Mouse (Mus musculus): ENCODE data around the gene Ppp1r13b.
"Not testable (repeated sequence)": the region's sequence is repeated elsewhere in the genome, so short reads cannot be mapped to it uniquely, and the experiment has no call there.

The Ppp1r13b gene
- long read RNA-seq, experiment 1, full-length matches to known transcripts: 2 of 3 reads
- long read RNA-seq, experiment 1, partial matches to known transcripts: 1 of 3 reads
- long read RNA-seq, experiment 1, other reads (novel, unspliced or antisense): 0 of 3 reads
- long read RNA-seq, experiment 2, partial matches to known transcripts: 13 of 13 reads
- long read RNA-seq, experiment 2, other reads (novel, unspliced or antisense): 0 of 13 reads

DNA sequence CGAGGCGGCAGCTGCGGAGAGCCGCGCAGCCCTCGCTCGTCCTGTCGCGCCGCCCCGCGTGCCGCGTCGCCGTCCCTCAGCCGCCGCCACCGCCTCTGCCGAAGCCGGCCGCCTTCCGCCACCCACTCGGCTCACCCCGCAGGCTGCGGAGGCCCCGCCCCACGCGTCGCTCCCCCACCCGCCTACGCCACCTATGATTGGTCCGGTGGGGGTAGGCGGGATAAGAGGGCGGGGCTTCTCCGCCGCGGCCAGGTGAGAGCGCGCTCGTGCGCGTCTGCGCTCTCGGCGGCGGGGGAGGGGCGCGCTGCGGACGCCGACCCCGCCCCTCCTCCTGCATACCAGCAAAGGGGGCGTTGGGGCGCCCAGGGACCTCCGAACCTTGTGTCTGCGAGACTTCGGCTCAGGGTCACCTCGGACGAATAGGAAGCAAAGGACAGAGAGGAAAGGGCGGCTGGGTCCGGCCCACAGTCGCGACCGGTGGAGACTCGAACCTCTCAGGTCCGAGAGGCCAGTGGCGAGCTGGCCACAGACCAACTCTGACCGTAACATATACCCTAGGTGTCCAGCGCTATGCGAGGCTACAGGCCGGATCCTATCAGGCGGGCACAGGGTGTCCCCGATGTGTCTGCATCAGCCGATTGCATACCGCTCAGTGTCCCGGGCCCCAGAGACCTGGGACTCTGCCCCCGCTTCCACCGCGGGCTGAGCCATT lies at the start of gene Ppp1r13b:
Gene Ppp1r13b, minus strand, starts transcription at position 141 of the 712 bp plus-strand sequence.
- intact Hi-C loops (cut with DNase I): no loop called here

DNA sequence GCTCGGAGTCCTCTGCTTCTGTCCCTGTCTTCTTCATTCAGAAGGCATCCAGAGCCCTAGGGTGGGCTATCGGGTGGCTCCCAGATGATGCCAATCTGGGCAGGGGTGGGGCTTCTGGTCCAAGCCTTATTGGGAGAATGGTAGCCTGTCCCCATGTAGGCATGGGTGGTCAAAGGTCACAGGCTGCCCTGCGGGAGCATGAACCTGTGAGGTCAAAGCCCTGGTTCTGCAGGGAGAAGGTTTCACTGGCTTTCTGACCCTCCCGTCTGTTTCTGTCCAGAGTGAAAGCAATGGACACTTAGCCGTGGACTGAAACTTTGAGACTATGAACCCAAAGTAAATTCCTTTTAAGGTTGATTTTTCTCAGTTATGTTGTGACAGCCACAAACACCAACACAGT lies 48.3 kb upstream of the Ppp1r13b start:
- intact Hi-C loops (cut with DNase I): no loop called here

DNA sequence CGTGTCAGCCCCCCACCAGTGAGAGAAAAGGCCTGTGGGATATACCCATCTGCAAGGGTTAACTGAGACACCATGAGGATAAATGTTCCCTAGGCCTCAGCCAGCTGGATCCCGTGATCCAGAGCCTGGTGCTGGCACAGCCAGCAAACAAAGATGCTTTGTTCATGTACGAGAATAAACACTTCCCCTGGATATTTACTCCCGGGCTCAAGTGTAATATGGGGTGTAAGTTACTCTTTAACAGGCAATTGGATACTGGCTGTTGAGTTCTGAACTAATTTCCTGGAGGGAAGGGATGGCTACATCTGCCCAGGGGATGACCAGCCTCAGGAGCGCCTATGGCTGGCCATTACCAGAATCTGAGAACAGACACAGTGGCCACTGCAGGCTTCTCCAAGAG lies 43.8 kb upstream of the Ppp1r13b start:
- intact Hi-C loops (cut with DNase I): no loop called here

DNA sequence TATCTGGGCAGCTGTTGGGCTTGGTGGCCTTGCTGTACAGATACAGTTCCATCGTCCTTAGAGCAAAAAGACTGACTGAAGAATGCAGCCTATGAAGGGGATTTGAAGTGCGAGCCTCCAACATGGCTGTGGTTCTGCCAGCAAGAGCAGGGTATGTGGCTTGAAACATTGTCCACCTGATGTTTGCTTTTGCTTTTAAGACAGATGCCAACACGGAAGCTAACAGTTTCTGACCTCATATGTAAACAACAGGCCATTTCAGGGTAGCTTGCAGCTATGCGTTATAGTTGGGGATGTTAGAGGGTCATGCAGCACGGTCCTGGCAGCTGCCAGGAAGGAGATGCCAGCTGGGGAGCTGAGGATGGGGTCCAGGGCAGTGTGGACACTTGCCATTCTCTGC lies 42.6 kb upstream of the Ppp1r13b start:
- intact Hi-C loops (cut with DNase I): no loop called here

DNA sequence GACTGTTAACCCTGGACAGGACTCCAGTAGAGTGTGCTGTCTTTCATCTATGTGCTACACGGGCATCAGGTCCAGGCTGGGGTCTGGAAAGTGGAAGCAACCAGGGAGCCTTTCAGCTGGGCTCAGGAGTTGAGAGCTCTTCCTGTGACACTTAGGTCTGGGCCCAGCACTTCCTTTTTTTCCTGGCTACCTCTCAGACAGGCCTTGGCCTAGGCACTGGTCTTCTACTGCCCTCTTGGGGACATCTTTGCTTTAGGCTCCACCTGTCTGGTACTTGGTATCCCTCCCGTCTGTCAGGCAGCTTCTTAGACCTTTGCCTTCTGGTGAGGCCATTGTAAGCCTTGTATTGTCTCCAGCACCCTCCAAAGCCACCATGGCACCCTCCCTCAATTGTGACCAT lies 38.8 kb upstream of the Ppp1r13b start:
- intact Hi-C loops (cut with DNase I): loop anchor here (2.0 to 5.0 kb wide), 2 partner anchors 70 to 279 kb away; no protein-coding TSS in a partner anchor

DNA sequence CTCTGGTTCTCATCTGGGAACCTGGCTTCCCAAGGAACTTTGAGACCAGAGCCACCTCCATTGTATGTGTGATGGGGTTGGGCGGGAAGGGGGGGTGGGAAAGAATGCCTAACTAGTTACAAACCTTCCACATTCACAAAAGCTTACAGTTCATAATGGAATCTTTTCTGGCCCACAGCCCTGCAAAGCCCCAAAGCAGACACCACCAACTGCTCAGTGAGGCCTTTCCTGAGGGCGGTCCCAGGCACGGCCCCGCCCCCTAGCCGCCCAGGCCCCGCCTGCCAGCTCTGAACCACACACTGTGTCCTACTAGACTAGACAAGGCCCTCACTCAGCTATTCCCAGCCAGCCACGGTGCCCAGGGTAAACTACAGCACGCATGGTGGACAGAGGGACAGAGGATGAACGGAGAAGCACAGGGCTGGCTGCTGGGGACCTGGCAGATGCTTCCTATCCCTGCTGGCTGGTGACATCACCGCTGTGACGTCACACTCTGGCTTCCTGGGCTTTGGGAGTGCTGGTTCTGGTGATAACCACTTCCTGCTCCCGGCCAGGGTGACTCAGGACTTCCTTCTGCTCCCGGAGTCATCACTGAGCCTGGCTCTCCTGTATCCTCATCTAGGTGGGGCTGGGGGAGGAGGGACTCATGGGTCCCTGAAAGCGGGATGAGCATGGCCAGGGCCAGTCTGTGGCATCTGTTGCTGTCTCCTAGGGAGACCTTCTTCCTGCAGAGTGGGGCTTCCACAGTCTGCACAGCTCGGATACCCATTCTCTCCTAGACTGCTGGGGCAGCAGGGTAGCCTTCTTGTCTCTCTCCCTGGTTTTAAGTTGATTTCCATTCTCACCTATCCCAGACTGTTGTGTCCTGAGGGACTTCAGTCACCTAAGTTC lies 38.1 kb upstream of the Ppp1r13b start:
- intact Hi-C loops (cut with DNase I): loop anchor here (2.0 to 5.0 kb wide), 2 partner anchors 69 to 279 kb away; no protein-coding TSS in a partner anchor

DNA sequence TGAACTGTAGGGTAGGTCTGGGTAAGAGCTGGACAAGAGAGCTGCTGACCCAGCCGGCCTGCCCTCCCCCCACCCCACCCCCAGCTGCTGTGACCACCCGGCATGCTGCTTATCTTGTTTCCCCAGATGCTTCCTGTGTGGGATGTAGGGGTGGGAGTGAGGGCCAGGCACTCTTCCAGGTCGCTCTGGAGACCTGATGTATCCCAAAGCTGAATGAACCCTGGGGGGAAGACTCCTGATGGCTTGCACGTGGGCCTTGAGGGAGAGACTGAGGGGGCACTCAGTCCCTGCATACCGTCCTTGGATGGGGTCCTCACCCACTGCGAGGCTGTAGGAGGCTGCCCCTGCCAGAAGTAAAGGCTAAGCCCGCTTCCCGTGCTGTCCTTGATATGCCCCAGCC lies 37.2 kb upstream of the Ppp1r13b start:
- intact Hi-C loops (cut with DNase I): loop anchor here (5.0 kb wide), 1 partner anchor 278 kb away; no protein-coding TSS in a partner anchor

DNA sequence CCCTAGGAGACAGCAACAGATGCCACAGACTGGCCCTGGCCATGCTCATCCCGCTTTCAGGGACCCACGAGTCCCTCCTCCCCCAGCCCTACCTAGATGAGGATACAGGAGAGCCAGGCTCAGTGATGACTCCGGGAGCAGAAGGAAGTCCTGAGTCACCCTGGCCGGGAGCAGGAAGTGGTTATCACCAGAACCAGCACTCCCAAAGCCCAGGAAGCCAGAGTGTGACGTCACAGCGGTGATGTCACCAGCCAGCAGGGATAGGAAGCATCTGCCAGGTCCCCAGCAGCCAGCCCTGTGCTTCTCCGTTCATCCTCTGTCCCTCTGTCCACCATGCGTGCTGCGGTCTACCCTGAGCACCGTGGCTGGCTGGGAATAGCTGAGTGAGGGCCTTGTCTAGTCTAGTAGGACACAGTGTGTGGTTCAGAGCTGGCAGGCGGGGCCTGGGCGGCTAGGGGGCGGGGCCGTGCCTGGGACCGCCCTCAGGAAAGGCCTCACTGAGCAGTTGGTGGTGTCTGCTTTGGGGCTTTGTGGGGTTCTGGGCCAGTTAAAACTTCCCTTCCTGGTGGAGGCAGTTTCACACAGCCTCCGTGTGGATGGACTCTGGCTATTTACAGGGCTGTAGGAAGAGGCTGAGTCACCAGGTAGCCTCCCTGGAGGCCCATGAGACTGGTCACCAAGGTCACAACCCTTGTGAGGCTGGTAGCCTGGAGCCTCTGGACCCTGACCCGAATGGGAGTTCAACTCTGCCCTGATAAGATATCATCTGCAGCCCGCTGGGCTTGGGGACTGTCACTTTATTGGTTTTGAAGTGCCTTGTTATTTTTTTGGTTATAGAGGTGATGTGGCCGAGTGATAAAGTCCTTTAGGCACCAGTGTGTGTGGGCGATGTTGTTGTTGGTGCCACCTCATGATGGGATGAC lies 36.4 kb upstream of the Ppp1r13b start:
- intact Hi-C loops (cut with DNase I): not testable (repeated sequence)

DNA sequence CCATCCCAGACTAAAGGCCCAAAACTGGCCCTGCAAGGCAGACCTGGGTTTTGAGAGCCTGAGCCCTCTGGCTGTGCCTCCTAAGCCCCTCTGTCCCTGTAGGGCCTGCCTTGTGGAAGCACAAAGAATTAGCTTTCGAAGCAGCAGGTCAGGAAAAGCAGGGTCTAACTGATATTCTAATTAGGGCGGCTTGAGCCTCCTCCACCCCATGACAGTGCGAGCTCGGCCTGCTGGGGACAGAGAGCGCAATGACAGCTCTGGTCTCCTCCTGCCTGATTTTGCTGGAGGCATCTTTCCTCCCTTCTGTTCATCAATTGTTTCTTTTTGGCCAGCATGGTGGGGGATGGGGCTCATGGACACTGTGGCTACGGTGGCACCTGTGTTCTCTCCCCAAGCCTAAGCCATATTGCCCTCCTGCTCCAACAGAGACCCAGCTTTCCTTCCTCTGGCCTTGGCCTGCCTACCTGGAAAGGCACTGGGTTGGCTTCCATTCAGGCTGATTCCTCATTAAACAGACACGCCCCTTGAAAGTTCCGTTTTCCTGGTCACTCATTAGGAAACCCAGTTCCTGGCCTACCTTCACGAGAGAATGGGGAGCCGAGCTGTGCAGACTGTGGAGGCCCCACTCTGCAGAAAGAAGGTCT lies 35.6 kb upstream of the Ppp1r13b start:
- intact Hi-C loops (cut with DNase I): no loop called here

DNA sequence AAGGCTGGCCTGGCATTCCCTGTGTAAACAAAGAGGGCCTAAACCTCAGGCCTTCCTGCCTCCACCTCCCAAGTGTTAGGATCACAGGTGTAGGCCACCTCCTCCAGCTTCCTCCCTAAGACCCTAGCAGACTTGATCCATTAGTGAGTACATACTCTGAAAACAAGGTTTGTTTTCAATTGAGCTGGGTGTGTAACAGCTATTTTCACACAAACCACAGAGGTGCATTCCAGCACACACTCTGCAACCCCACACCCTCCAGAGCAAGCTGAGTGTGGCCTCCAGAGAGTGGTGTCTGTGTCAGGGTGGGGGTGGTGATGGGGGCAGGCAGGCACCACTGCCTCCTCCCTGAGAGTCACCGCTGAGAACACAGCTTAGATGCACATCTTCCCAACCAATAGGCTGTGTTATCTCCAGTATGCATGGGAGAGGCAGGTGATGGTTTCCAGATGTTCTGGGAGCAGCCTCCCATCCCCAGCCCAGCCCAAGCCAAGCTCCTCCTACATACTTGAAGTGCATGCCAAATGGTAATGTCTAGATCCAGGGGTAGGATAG lies 30.8 kb upstream of the Ppp1r13b start:
- intact Hi-C loops (cut with DNase I): no loop called here

DNA sequence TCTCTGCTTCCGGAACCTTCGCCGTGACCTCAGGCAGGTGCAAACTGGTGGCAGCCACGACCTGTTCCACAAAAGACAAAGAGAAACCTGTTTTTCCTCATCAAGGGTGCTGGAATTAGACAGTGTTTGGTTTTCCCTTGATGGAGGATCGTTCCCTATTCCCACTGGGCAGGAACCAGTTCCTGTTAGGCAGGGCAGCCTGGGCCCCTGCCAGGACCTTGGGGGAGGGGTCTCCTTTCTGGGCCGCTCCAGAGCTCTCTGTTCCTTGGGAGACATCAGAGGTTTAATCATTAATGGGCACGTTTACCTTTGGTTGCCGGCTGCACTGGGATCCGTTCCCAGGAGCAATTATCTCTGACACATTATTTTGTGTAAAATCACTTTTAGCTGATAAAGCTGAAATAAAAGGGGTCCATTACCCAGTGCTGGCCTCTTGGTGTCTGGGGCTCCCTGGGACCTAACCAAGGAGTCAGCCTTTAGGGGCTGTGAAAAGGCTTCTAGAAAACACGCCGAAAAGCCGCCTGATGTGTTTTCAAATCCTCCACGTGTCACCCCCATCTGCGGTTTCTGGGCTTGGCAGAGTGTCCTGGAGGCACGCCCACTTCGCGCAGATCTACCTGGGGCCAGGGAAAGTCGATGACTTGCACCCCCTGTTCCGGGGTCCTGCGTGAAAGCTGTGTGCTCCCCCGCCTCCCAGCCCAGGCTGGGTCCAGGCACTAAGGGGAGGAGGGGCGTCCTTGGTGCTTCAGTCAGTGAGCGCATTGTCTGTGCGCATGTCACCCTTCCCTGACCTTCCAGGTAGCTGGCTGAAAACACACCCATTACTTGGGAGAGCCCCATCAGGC lies 29.0 kb upstream of the Ppp1r13b start:
- intact Hi-C loops (cut with DNase I): no loop called here

DNA sequence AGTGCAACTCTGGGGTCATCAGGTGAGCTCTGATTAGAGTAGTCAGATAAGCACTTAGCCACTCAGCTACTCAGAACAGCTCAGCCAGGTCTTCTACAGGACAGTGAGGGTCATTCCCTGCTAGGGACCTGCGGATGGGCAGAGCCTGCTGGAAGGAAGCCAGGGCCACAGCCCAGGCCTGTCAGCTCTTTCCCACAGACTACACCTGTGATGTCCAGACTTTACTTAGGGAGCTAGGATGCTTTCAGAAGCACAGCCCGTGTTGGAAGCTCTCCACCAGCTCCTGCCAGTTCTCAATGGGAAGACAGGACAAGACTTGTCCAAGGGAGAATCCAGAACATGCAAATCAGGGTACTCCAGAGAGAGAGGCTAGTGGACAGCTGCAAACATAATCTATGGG lies 26.1 kb upstream of the Ppp1r13b start:
- intact Hi-C loops (cut with DNase I): no loop called here

DNA sequence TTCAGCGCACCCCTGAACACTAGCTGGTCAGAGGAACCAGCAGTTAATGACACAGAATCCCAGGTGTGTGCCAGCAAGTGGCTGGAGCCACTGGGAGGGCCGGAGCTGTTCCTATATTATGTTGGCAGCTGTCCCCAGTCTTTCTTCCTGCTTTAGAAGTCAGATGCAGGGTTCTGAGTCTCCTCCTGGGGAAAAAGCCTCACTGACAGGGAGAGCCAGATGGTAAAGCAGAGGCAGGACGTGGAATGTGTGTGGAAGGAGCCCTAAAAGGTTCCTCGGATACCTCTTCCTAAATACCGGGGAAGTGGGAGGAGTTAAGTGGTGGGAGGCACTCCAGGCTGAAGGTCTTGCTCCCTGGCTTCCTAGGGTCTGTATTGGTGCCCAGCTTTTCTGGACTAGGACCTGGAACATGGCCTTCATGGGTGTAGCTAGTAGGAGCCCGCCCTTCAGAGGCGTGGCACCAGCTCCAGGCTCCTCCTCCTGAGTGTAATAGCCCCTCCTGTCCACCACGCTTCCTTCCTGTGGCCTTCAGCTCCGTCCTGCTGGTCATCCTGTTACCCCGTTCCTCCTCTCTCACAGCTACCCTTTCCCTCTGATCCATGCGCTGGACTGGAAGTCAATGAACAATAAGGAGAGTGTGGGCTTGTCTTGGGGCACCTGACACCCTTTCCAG lies 25.3 kb upstream of the Ppp1r13b start:
- intact Hi-C loops (cut with DNase I): no loop called here

DNA sequence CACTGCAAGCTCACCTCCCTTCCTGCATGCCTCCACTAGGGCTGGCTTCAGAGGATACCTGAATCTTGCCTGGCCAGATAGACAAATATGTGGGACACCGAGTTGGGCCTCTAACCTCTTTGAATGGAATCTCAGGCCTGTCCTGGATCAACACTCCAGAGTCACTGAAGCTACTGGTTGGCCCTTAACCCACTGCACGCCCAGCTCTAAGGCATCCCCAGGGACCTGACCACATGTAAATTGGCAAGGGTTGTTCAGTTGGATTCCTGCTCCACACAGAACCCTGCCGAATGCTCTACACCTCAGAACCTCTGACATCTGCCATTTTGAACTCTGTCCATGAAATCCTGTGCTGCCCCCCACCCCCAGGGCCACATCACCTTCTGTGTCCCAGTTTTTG lies 24.6 kb upstream of the Ppp1r13b start:
- intact Hi-C loops (cut with DNase I): no loop called here

DNA sequence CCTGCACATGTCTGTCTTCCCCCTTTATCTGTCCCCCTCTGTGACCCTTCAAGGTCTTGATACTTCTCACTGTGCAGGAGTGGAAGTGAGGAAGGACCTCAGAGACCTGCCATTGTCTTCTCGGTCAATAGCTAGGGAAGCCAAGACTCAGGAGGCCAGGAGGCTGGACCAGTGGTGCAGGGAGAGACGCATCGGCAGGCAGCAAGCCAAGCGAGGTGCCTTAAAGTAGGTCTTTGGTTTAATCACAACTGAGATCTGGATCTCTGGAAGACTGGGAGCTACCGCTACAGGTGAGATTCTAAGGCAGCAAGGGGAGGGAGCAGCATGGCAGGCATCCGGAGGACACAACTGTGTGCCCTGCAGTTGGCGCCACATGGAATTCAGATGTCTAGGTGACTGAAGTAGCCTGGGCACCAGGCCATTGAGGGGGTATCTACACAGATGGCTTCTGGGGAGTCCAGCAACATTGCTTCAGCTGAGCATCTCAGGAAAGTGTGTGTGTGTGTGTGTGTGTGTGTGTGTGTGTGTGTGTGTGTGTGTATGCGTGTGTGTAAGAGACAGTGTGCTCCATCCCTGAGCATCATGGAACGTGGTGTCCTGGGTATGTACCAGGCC lies 23.6 kb upstream of the Ppp1r13b start:
- intact Hi-C loops (cut with DNase I): no loop called here

DNA sequence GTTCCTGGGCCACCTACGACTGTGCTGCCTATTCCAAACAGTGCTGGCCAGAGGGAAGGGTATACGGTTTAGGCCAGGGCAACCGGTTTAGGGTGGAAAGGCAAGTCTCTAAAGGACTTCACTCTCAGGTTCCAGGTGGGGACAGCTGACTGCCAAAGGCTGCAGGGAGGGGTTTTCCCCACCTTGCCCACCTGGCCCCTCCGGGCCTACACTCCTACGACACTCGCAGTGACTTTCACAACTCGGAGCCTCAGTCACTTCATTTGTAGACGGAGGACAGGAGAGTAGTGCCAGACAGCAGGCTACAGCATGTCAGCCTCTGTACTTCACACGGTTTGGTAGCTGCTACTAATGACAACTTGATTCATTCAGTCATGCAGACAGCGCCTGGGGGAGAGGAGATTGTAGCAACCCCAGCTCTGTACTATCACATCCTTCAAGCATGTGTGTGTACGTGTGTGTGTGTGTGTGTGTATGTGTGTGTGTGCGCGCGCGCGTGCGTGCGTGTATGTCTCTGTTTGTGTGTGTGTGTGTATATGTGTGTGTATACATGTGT lies 20.6 kb upstream of the Ppp1r13b start:
- intact Hi-C loops (cut with DNase I): no loop called here

DNA sequence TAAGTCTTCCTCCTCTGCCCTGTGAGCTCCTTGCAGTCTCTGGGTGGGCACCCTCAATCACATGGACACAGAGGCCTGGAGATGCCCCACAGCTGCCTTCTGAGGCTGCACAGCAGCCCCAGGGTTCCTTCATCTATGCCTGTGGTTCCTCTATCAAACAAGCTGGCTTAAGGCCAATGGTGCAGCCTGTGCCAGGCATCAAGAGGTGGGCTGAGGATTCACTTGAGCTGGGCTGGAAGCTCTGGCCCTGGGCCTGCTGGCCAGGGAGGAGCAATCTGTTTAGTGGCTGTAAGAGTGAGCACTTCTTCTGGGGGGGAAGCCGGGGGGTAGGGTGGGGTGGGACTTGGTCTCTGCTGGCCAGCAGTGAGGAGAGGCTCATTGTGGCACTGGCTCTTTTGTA lies 19.4 kb upstream of the Ppp1r13b start:
- intact Hi-C loops (cut with DNase I): no loop called here

DNA sequence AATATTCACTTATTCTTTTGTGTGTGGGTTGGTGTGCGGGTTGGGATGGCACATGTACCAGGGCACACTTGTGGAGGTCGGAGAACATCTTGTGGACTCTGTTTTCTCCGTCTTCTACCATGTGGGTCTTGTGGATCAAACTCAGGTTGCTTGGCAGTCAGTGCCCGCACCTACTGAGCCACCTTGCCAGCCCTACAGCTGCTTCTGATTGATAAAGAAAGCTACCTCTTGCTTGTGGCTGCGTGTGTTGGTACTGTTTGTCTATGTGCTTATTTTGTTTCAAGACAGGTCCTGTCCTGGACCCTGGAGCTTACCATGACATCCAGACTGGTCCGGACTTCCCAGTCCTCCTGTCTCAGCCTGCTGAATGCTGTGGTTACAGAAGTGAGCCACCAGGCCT lies 15.2 kb upstream of the Ppp1r13b start:
- intact Hi-C loops (cut with DNase I): no loop called here
